Mouse (Mus musculus) bone marrow macrophage, adult 2 months (primary cell): ENCODE data around the gene Gm11733.

Experiments
- CTCF ChIP-seq: IDR thresholded peaks from 2 replicates; pipeline ENCODE4 v1.5.1; 2012; ENCODE audit warnings: low read depth, mild to moderate bottlenecking, low read length, moderate library complexity
- POLR2A ChIP-seq: IDR thresholded peaks from 2 replicates; pipeline ENCODE4 v1.6.1; 2012; ENCODE audit warnings: mild to moderate bottlenecking, low read depth, low read length, borderline replicate concordance

DNA sequence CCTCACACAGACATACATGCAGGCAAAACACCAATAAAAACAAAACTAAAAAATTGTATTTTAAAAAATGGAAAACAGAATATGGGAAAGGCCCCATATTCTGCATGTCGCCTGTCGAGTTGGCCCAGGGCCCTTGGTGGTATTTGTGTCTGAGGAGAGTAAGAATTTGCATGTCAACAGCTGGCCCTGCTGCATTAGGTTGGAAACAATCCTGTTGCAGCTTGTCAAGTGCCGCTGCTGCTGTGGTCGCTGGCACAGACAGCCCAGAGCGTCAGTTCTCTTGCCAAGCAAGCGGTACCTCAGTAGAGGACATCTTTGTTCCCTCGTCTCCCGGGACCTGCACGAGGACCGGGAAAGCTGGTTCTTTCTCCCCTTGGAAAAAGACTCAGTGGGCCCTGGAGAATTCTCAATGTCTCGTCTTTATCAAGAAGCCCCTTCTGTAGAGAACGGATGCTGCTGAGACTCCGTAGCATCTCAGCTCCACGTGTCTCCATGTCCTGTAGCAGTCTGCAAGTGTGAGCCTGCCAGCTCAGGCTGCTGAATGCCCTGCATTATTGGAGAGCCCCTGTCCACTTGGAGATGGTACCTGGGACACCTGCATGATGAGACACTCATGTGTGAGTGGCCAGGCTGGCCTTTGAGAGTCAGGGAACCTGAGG, 12.4 kb upstream of the Gm11733 start:
- TF ChIP-seq CTCF = no peak
- TF ChIP-seq POLR2A = no peak
